Mouse (Mus musculus) thymus, adult 2 months (tissue): ENCODE data around the gene Sugct.

Experiments
- CTCF ChIP-seq: fragments of 200-500 bp; IDR thresholded peaks from 2 replicates; pipeline ENCODE4 v1.5.1; 2012; ENCODE audit warnings: mild to moderate bottlenecking, control low read depth, low read length, moderate library complexity, borderline replicate concordance; ENCODE audit not compliant: control insufficient read depth, poor library complexity, insufficient read depth; ENCODE audit errors: extremely low read depth
- POLR2A ChIP-seq: fragments of 200-500 bp; IDR thresholded peaks from 2 replicates; pipeline ENCODE4 v1.6.1; 2012; ENCODE audit warnings: mild to moderate bottlenecking, low read length, control low read depth, moderate library complexity; ENCODE audit not compliant: control insufficient read depth, poor library complexity, insufficient read depth; ENCODE audit errors: extremely low read depth

DNA sequence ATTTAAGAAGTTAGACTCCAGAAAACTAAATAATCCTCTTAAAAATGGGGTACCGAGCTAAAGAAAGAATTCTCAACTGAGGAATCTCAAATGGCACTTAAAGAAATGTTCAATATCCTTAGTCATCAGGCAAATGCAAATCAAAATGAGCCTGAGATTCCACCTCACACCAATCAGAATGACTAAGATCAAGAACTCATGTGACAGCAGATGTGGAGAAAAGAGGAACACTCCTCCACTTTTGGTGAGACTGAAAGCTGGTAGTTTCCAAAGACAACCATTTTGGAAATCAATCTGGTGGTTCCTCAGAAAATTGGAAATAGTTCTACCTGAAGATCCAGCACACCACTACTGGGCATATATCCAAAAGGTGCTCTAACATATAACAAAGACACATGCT is 28.0 kb downstream of the Sugct start:
- no peak for TF ChIP-seq CTCF
- no peak for TF ChIP-seq POLR2A
